In genomic region chr19:36904211-36905007, GRCm38 (mm10) we compare ENCODE assay signal across 8 mouse cellular contexts. TPM values are rescaled to one million over a fixed set of nuclear protein-coding genes. Genes with fewer than 3 reads are reported as not detected.
DNase-seq lines count a peak whose midpoint lies in the region; ATAC-seq and TF ChIP-seq lines count a peak whose summit lies in the region.

No protein-coding gene starts in this region.

- no peaks in the 10 kb centered on the region for H3K4me1 ChIP-seq in spleen, adult 2 months (ENCODE audit: control insufficient read depth, insufficient read depth, insufficient read length)
- no peaks in the 10 kb centered on the region for H3K4me1 ChIP-seq in kidney, postnatal 0 days (replicated peaks; ENCODE audit: insufficient read depth, low read length)
- H3K4me1 ChIP-seq in liver, embryonic 16.5 days (ENCODE audit: control insufficient read depth, low read depth, low read length), result no peaks in the 10 kb centered on the region; the same call in 1 of the 2 replicates

- ATAC-seq in kidney, postnatal 0 days (replicated peaks; ENCODE audit: low FRiP score, low read depth), result peak; percentile 84
- ATAC-seq in liver, embryonic 16.5 days (ENCODE audit: low read depth), result peak; percentile 39; the same call in 1 of the 2 replicates

- H3K27me3 ChIP-seq in spleen, adult 2 months (ENCODE audit: control insufficient read depth, insufficient read depth, low read length), result peaks cover 6% of the 10 kb centered on the region
- no peaks in the 10 kb centered on the region for H3K27me3 ChIP-seq in kidney, postnatal 0 days (ENCODE audit: insufficient read depth, low read length)
- H3K27me3 ChIP-seq in liver, embryonic 16.5 days (ENCODE audit: control insufficient read depth, insufficient read depth, low read depth, low read length), result peaks cover 14% of the 10 kb centered on the region

- no peak for DNase-seq in spleen, adult 2 months (ENCODE audit: low read depth in 1 of 2, low spot score in 2 of 2)
- no peak for DNase-seq in spleen, postnatal 10 days (ENCODE audit: low spot score in 2 of 2)
- DNase-seq in cerebellum, adult 9-11 months, result peak; percentile 44
- DNase-seq in frontal cortex, postnatal 25 days (ENCODE audit: low spot score in 2 of 2), result peak; percentile 29 to 35
- DNase-seq in kidney, postnatal 0 days (ENCODE audit: low spot score), result peak; percentile 57
- DNase-seq in retina, postnatal 1 day, result peak; percentile 84
- DNase-seq in urinary bladder, postnatal 10 days (ENCODE audit: low spot score), result no peak

- H3K9me3 ChIP-seq in kidney, postnatal 0 days (replicated peaks; ENCODE audit: low read length), result no peaks in the 10 kb centered on the region
- no peaks in the 10 kb centered on the region for H3K9me3 ChIP-seq in liver, embryonic 16.5 days (replicated peaks; ENCODE audit: control insufficient read depth, low read length)

- TF ChIP-seq CTCF in spleen, adult 2 months (IDR thresholded peaks at IDR 0.05; ENCODE audit: extremely low read depth, insufficient read depth, insufficient read length, insufficient replicate concordance), result no peak
- no peak; the same call in 1 of the 2 replicates for TF ChIP-seq CTCF in kidney, postnatal 0 days (IDR thresholded peaks at IDR 0.05; ENCODE audit: low read depth)

- TF ChIP-seq POLR2A in spleen, adult 2 months (IDR thresholded peaks at IDR 0.05; ENCODE audit: low read depth, low read length), result no peak

- H3K4me2 ChIP-seq in kidney, postnatal 0 days (ENCODE audit: low read length), result peak overlapping the region; percentile 95
- peak overlapping the region; percentile 85 for H3K4me2 ChIP-seq in liver, embryonic 16.5 days (ENCODE audit: low read depth, low read length)

- H3K36me3 ChIP-seq in spleen, adult 2 months (ENCODE audit: control insufficient read depth, insufficient read depth, low read length), result no peaks in the 10 kb centered on the region
- no peaks in the 10 kb centered on the region for H3K36me3 ChIP-seq in kidney, postnatal 0 days (ENCODE audit: insufficient read depth, low read length)
- no peaks in the 10 kb centered on the region for H3K36me3 ChIP-seq in liver, embryonic 16.5 days (ENCODE audit: control insufficient read depth, insufficient read depth)

- peak overlapping the region; percentile 72 for H3K9ac ChIP-seq in kidney, postnatal 0 days (ENCODE audit: low read depth, low read length)
- peak overlapping the region; percentile 57 for H3K9ac ChIP-seq in liver, embryonic 16.5 days (ENCODE audit: low read depth, low read length)

- WGBS in spleen, adult 2 months, result 6% methylated on average over 41 of the region's 41 CpGs
- 2% methylated on average over 41 of the region's 41 CpGs for WGBS in kidney, postnatal 0 days
- WGBS in liver, embryonic 16.5 days (ENCODE audit: insufficient replicate concordance), result 4% methylated on average over 41 of the region's 41 CpGs

- H3K27ac ChIP-seq in spleen, adult 2 months (ENCODE audit: insufficient read depth, low read length), result no peak overlapping the region
- no peak overlapping the region for H3K27ac ChIP-seq in kidney, postnatal 0 days
- no peak overlapping the region for H3K27ac ChIP-seq in liver, embryonic 16.5 days (ENCODE audit: low read length)

- H3K4me3 ChIP-seq in spleen, adult 2 months (ENCODE audit: extremely low read depth, insufficient read depth, insufficient read length), result peak overlapping the region; percentile 44
- peak overlapping the region; percentile 60 for H3K4me3 ChIP-seq in kidney, postnatal 0 days (replicated peaks; ENCODE audit: low read depth, low read length)
- H3K4me3 ChIP-seq in liver, embryonic 16.5 days (ENCODE audit: low read depth, low read length), result peak overlapping the region; percentile 65

RNA-seq across cellular contexts. Expression of gene Fgfbp3, which starts 15.0 kb away (rescaled TPM):
- 2.4 and 4.8 TPM in 2 replicates for polyA plus RNA-seq in spleen, adult 2 months (2012; rRNA removed)
- 8.6 and 9.9 TPM in 2 replicates for polyA plus RNA-seq in kidney, postnatal 0 days (2015; fragmentation: Nextera tagmentation; extraction: Ambion mirVana)
- 0.65 and 0.81 TPM in 2 replicates for polyA plus RNA-seq in liver, embryonic 16.5 days (2015; fragmentation: Nextera tagmentation; extraction: Ambion mirVana)

RNA-seq across cellular contexts. Expression of gene Btaf1, which starts 21.5 kb away (rescaled TPM):
- 4.0 and 4.1 TPM in 2 replicates for polyA plus RNA-seq in spleen, adult 2 months (2012; rRNA removed)
- polyA plus RNA-seq in kidney, postnatal 0 days (2015; fragmentation: Nextera tagmentation; extraction: Ambion mirVana), result 5.4 and 5.6 TPM in 2 replicates
- 7.9 and 8.5 TPM in 2 replicates for polyA plus RNA-seq in liver, embryonic 16.5 days (2015; fragmentation: Nextera tagmentation; extraction: Ambion mirVana)

Comparison
In these comparisons a context has a peak if more than half of its experiments do, and no peak if none do; other contexts are left out.
1. DNase-seq: peak in cerebellum, adult 9-11 months (single experiment), frontal cortex, postnatal 25 days (2 of 2), kidney, postnatal 0 days (single experiment) and retina, postnatal 1 day (single experiment); none in spleen, adult 2 months (0 of 2), spleen, postnatal 10 days (0 of 2) and urinary bladder, postnatal 10 days (single experiment).
2. Peak in every context shown above with its lines, with median percentiles within 50 percentile points of each other: H3K4me3 ChIP-seq.